Mouse (Mus musculus) megakaryocyte, embryonic 14.5 days (primary cell): ENCODE measurements at regions not wholly inside any gene's neighbourhood (a gene's known extent, or its start where the extent isn't known, plus 50 kb on each side); places are given as distances from the start of the nearest gene placed in this dataset.

Source experiments
- FLI1 ChIP-seq: IDR thresholded peaks from 2 replicates; pipeline ENCODE4 v1.6.1; 2012; ENCODE audit warnings: low read length, inconsistent platforms, mixed read lengths
- GATA1 ChIP-seq: IDR thresholded peaks from 3 replicates; pipeline ENCODE4 v1.6.1; 2012; ENCODE audit warnings: mixed read lengths, low read length, inconsistent platforms, borderline replicate concordance

GRCm38 (mm10) chr2:128297821-128298220 lies 172.0 kb downstream of the Bcl2l11 start:
- TF ChIP-seq FLI1 (no peak), GATA1 (no peak)
